Mouse (Mus musculus): Measurements from ENCODE around the gene Ppfibp1. TPM values are rescaled to one million over a fixed set of nuclear protein-coding genes. Genes with fewer than 3 reads are reported as not detected.

Gene Ppfibp1
- total and polyA plus RNA-seq, 3 experiments = 15.4 to 128 (median 102) TPM

GRCm38 (mm10) chr6:147049239-147049805 is 161.0 kb downstream of the Ppfibp1 start:
- Histone ChIP-seq H3K27ac (no peak overlapping the region), H3K4me1 (ENCODE audit: control insufficient read depth, insufficient read depth, low read length) (no peaks in the 10 kb centered on the region), H3K4me3 (no peak overlapping the region), H3K9ac (ENCODE audit: low read depth, low read length) (no peak overlapping the region), H3K79me2 (replicated peaks; ENCODE audit: control insufficient read depth, insufficient read depth, low read length) (no peaks in the 10 kb centered on the region), H3K27me3 (ENCODE audit: control insufficient read depth, insufficient read depth, low read length) (no peaks in the 10 kb centered on the region), H3K36me3 (ENCODE audit: control insufficient read depth, insufficient read depth, low read length) (no peaks in the 10 kb centered on the region)
- intact Hi-C loops (cut with DNase I) = no loop called here
- no peak for DNase-seq
- WGBS = 96% methylated on average over 13 of the region's 13 CpGs
- TF ChIP-seq CTCF (IDR thresholded peaks at IDR 0.05) (no peak), POLR2A (IDR thresholded peaks at IDR 0.05; ENCODE audit: insufficient read depth, low read depth, low read length) (no peak), EP300 (IDR thresholded peaks at IDR 0.05; ENCODE audit: insufficient read depth, low read depth, low read length) (no peak)

- Histone ChIP-seq H3K4me1 (ENCODE audit: control insufficient read depth, insufficient read depth, low read length) (peaks cover 2% of the 10 kb centered on the region; the same call in 1 of the 2 replicates), H3K79me2 (replicated peaks; ENCODE audit: control insufficient read depth, insufficient read depth, low read length) (no peaks in the 10 kb centered on the region), H3K9ac (ENCODE audit: low read depth, low read length) (no peak overlapping the region), H3K27me3 (ENCODE audit: control insufficient read depth, insufficient read depth, low read length) (no peaks in the 10 kb centered on the region), H3K36me3 (ENCODE audit: control insufficient read depth, insufficient read depth, low read length) (peaks cover 6% of the 10 kb centered on the region), H3K4me3 (no peak overlapping the region), H3K27ac (no peak overlapping the region)
- no peak for DNase-seq
- intact Hi-C loops (cut with DNase I) = no loop called here
- 93% methylated on average over 8 of the region's 8 CpGs for WGBS
- TF ChIP-seq CTCF (IDR thresholded peaks at IDR 0.05) = no peak
- no peak for TF ChIP-seq POLR2A (IDR thresholded peaks at IDR 0.05; ENCODE audit: insufficient read depth, low read depth, low read length)
- TF ChIP-seq EP300 (IDR thresholded peaks at IDR 0.05; ENCODE audit: insufficient read depth, low read depth, low read length) = no peak
These were observed 163.4 kb downstream of the Ppfibp1 start for GRCm38 (mm10) chr6:147051666-147052065.

- Histone ChIP-seq H3K79me2 (replicated peaks; ENCODE audit: control insufficient read depth, insufficient read depth, low read length) (no peaks in the 10 kb centered on the region), H3K9ac (ENCODE audit: low read depth, low read length) (no peak overlapping the region), H3K27ac (no peak overlapping the region), H3K4me1 (ENCODE audit: control insufficient read depth, insufficient read depth, low read length) (peaks cover 2% of the 10 kb centered on the region; the same call in 1 of the 2 replicates), H3K36me3 (ENCODE audit: control insufficient read depth, insufficient read depth, low read length) (peaks cover 8% of the 10 kb centered on the region), H3K4me3 (no peak overlapping the region), H3K27me3 (ENCODE audit: control insufficient read depth, insufficient read depth, low read length) (no peaks in the 10 kb centered on the region)
- whole genome bisulfite sequencing = 92% methylated on average over 9 of the region's 9 CpGs
- DNase-seq = no peak
- intact Hi-C loops (cut with DNase I) = no loop called here
- TF ChIP-seq POLR2A (IDR thresholded peaks at IDR 0.05; ENCODE audit: insufficient read depth, low read depth, low read length) (no peak), CTCF (IDR thresholded peaks at IDR 0.05) (no peak)
These were observed 164.2 kb downstream of the Ppfibp1 start for GRCm38 (mm10) chr6:147052440-147052839.

GRCm38 (mm10) chr6:147053785-147054646 is 165.7 kb downstream of the Ppfibp1 start:
- 92% methylated on average over 19 of the region's 19 CpGs for WGBS
- Histone ChIP-seq H3K9ac (ENCODE audit: low read depth, low read length) (no peak overlapping the region), H3K79me2 (replicated peaks; ENCODE audit: control insufficient read depth, insufficient read depth, low read length) (no peaks in the 10 kb centered on the region), H3K27me3 (ENCODE audit: control insufficient read depth, insufficient read depth, low read length) (no peaks in the 10 kb centered on the region), H3K4me1 (ENCODE audit: control insufficient read depth, insufficient read depth, low read length) (peaks cover 2% of the 10 kb centered on the region; the same call in 1 of the 2 replicates), H3K36me3 (ENCODE audit: control insufficient read depth, insufficient read depth, low read length) (peaks cover 11% of the 10 kb centered on the region), H3K4me3 (no peak overlapping the region), H3K27ac (no peak overlapping the region)
- TF ChIP-seq POLR2A (IDR thresholded peaks at IDR 0.05; ENCODE audit: insufficient read depth, low read depth, low read length) (no peak), CTCF (IDR thresholded peaks at IDR 0.05) (no peak), EP300 (IDR thresholded peaks at IDR 0.05; ENCODE audit: insufficient read depth, low read depth, low read length) (no peak)
- intact Hi-C loops (cut with DNase I) = no loop called here
- DNase-seq = no peak

- no peak overlapping the region for H3K9ac ChIP-seq (ENCODE audit: low read depth, low read length)
- H3K36me3 ChIP-seq (ENCODE audit: control insufficient read depth, insufficient read depth, low read length) = peaks cover 11% of the 10 kb centered on the region
- no peak overlapping the region for H3K27ac ChIP-seq
These were observed 167.2 kb downstream of the Ppfibp1 start for GRCm38 (mm10) chr6:147055374-147055977.

More at GRCm38 (mm10) chr6:147055374-147055977, 167.2 kb downstream of the Ppfibp1 start:
- Histone ChIP-seq H3K27me3 (ENCODE audit: control insufficient read depth, insufficient read depth, low read length) (no peaks in the 10 kb centered on the region), H3K79me2 (replicated peaks; ENCODE audit: control insufficient read depth, insufficient read depth, low read length) (no peaks in the 10 kb centered on the region), H3K4me1 (ENCODE audit: control insufficient read depth, insufficient read depth, low read length) (peaks cover 2% of the 10 kb centered on the region; the same call in 1 of the 2 replicates), H3K4me3 (no peak overlapping the region)
- TF ChIP-seq EP300 (IDR thresholded peaks at IDR 0.05; ENCODE audit: insufficient read depth, low read depth, low read length) (no peak), CTCF (IDR thresholded peaks at IDR 0.05) (no peak)
- intact Hi-C loops (cut with DNase I) = loop anchor here (5.0 kb wide), 1 partner anchor 33 kb away; no protein-coding TSS in a partner anchor
- no peak for DNase-seq
- 75% methylated on average over 10 of the region's 10 CpGs for WGBS

Data from heart, adult 2 months (tissue).